Mouse (Mus musculus): Measurements from ENCODE around the gene Map1b.

DNA sequence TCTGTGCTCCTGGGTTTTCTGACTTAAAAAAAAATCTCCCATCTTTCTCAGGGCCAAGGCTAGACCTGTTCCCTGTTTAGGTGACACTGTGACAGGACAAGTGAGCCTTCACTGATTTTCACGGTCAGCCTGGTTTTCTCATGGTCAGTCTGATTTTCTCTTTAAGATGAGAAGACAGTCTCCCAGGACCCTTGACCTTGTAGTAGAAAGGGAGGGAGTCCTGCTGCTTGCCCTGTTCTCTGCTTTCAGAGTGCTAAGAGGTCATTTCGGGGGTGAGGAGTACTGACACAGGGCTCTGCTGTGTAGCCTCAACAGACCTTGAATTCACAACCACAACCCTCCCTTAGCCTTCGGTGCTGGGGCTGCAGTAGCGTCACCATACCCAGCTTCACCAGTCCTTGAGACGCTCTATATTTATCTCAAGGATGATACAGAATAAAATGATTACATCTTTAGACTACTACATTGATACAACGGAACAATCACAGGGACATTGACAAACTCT, 49.5 kb downstream of the Map1b start:
- TF ChIP-seq CTCF (IDR thresholded peaks at IDR 0.05) (no peak), EP300 (IDR thresholded peaks at IDR 0.05) (no peak)

Measured in lung, postnatal 0 days (tissue).